Mouse (Mus musculus) telencephalon, adult 2 months (tissue): ENCODE data around the gene Ftcd.

Experiments used
- DNase-seq: peaks from one replicate; pipeline ENCODE4 v3.0.0-alpha.2; 2011; ENCODE audit warnings: low read depth, low spot score

The Ftcd gene

DNA sequence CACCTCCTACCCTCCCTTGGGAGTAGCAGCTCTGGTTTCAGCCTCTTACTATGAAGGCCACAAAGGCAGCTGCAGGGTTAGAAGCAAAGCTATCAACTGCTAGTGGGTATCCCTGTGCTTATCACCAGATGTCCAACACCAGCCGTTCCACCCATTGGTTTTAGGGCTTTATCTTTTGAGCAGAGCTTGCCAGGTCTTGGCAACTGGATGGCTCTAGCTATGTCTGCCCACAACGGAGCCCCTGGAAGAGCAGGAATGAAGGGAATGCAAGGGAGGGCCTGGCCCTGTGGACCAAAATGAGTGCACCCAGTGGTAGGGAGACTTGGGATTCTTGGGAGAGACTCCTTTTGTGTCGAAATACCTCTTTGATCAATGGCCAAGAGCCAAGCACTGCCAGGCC lies 27.2 kb downstream of the Ftcd start:
- no peak for DNase-seq

GRCm38 (mm10) chr10:76612473-76612872 lies 37.0 kb downstream of the Ftcd start:
- no peak for DNase-seq

DNA sequence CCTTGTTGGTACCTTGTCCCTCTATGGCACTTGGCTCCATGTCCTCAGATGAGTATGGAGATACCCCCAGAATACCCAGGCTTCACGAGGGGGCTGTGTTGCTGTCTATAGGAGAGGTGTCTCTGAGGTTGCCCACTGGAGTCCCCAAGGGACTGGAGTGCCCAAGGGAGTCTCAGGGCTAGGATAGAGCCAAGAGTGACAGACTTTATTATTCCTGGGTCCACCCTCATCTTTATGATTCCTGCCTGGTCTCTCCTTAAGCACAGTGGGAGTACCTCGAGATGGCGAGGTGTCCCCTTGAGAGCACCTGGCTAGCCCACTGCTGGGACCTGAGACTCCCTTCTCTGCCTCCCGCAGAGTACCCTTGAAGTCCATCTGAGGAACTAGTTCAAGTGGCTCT lies 47.0 kb downstream of the Ftcd start:
- no peak for DNase-seq

DNA sequence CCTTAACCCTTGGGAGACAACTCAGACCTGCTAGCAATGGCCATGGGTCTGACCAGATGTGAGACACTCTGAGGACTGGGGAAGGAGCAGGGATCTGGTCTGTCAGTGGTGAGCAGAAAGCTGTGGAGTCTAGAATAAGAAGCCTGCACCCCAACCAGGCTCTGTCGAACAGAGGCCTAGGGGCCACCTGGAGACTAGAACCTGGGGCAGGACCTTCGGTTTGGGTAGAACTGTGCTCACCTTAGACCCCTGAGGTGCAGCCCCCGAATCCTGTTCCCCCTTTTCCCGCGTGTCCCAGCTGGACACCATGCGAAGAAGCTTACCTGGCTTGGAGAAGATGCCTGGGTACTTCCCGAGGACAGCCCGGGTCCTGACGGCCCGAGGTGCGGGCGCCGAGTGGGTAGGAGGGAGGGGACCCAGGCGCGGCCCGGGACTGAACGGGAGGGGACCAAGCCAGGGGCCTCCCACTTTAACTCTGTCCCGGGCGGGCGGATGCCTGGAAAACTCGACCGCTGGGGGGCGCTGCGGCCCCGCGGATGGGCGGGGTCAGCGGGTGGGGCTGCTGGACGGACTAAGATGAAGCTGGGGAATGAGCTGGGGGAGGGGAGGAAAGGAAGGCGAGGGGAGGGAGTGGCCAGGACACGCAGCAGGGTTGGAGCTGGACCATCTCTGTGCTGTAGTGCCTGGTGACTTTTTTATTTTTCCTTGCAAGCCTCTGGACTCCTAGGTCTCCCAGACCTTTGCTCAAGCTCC lies 47.7 kb downstream of the Ftcd start, which contains the start of gene Col6a2:
Gene Col6a2 (minus strand): TSS at position 703 of the 753 bp plus-strand sequence.
- peak; percentile 15 for DNase-seq

GRCm38 (mm10) chr10:76623734-76624133 lies 48.3 kb downstream of the Ftcd start:
- DNase-seq, result no peak

- DNase-seq, result no peak
Observed at GRCm38 (mm10) chr10:76624903-76625302, 49.5 kb downstream of the Ftcd start.

- DNase-seq, result no peak
Observed at GRCm38 (mm10) chr10:76627714-76628113, 52.3 kb downstream of the Ftcd start.

- no peak for DNase-seq
Observed at GRCm38 (mm10) chr10:76630657-76631056, 55.2 kb downstream of the Ftcd start.

- DNase-seq, result peak; percentile 63
Observed at GRCm38 (mm10) chr10:76632630-76633029, 57.2 kb downstream of the Ftcd start.

DNA sequence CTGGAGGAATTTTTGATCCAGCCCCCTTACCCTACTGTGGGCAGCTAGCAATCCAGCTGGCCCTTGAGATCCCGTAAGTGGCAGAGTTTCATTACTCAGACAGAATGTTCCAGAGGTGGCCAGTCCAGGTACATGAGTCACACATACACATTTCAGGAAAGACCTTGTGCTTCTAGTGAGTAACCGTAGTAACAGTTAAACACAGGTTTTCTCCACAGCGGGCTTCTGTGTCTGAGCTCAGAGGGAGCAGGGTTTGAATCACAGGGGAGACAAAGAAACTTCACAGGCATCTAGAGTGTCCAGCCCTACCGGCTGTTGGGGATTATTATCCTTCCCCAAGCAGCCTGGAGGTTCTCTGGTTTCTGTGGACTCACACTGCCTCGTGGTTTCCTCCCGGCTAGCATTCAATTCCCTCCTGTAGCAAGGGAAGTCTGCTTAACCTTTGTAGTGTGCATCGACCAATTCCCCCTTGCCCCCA lies 58.7 kb downstream of the Ftcd start:
- no peak for DNase-seq

GRCm38 (mm10) chr10:76634584-76634983 lies 59.1 kb downstream of the Ftcd start:
- no peak for DNase-seq

GRCm38 (mm10) chr10:76636026-76636425 lies 60.6 kb downstream of the Ftcd start:
- DNase-seq, result no peak

- no peak for DNase-seq
Observed at GRCm38 (mm10) chr10:76636601-76637000, 61.2 kb downstream of the Ftcd start.
